In the genomic region with DNA sequence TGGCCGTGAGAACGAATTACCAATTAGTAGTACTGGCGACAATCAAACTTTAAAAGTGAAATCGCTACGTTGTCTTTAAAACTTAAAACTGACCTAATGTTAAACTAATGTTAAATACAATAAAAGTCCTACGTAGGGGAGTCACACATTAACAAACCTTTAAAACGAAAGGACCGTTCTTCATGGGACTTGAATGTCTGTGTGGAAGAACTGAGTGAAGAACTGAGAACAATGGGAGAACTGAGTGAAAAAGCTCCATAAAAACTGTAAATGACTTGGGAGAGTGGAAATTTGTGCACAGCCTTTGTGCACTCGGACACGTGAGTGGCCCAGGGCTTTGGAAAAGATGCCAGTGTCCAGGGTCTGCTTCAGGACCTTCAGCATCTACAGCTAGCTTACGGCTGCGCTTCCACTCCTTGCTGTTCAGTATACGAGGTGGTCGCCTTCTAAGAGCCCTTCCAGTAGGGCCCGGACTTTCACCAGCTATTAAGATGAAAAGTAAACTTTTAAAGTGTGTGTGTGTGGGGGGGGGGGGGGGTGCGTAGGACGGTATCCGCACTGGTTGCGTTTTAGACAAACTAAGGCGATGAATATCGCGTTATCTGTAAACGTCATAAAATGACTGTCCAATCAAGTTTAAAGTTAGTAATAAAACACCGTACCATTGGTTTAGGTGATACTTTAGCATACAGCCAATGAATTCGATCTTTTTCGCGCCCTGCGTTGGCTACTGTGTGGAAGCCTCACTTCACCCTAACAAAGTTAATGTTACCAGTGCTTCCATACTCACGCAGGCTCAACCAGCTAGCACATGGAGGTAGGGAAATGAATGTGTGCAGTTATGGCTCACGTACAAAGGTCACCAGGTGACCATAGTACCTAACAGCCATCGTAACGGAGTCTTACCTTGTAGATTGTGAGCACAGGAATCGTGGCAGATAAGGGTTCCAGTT, we compare ENCODE assay signal across 7 mouse cellular contexts. TPM values are rescaled to one million over a fixed set of nuclear protein-coding genes. Genes with fewer than 3 reads are reported as not detected.
DNase-seq lines count a peak whose midpoint lies in the region; ATAC-seq lines count a peak whose summit lies in the region.

No protein-coding gene starts in this region.

- DNase-seq in adrenal gland, adult 8-10 months, result peak; percentile 59
- DNase-seq in embryo, embryonic 11.5 days (ENCODE audit: low read depth, low spot score), result peak; percentile 78
- peak; percentile 43 to 55 for DNase-seq in gastrocnemius, postnatal 36 days
- DNase-seq in left cerebral cortex, postnatal 25 days (ENCODE audit: low spot score in 2 of 2), result peak; percentile 70 to 89
- DNase-seq in mesoderm, embryonic 11.5 days (ENCODE audit: low read depth, low spot score), result peak; percentile 90
- peak; percentile 53 to 68 for DNase-seq in right cerebral cortex, postnatal 36 days (ENCODE audit: low spot score in 2 of 2)

- intact Hi-C loops in gastrocnemius, postnatal 36 days (cut with DNase I), result loop anchor here (5.0 kb wide), 1 partner anchor 47 kb away; no protein-coding TSS in a partner anchor
- intact Hi-C loops in left cerebral cortex, postnatal 25 days (cut with DNase I), result loop anchor here (5.0 kb wide), 1 partner anchor 1903 kb away; the partner anchor contains the start of genes Hist1h2ac and Hist1h2bc

- H3K9ac ChIP-seq in intestine, embryonic 16.5 days (ENCODE audit: low read depth, low read length), result peak overlapping the region; percentile 80

- peak overlapping the region; percentile 57 for H3K4me3 ChIP-seq in intestine, embryonic 16.5 days (ENCODE audit: low read length)

- 3% methylated on average over 33 of the region's 33 CpGs for WGBS in intestine, embryonic 16.5 days

- H3K9me3 ChIP-seq in intestine, embryonic 16.5 days (ENCODE audit: control insufficient read depth, low read length), result no peaks in the 10 kb centered on the region

- H3K27ac ChIP-seq in intestine, embryonic 16.5 days (ENCODE audit: low read length), result peak overlapping the region; percentile 94

- no peaks in the 10 kb centered on the region for H3K27me3 ChIP-seq in intestine, embryonic 16.5 days (replicated peaks; ENCODE audit: control insufficient read depth, insufficient read depth, low read length)

- peak overlapping the region; percentile 84 for H3K4me2 ChIP-seq in intestine, embryonic 16.5 days (ENCODE audit: low read depth, low read length)

- peaks cover 7% of the 10 kb centered on the region for H3K4me1 ChIP-seq in intestine, embryonic 16.5 days (ENCODE audit: control insufficient read depth, insufficient read depth, low read length)

- peak; percentile 86 for ATAC-seq in intestine, embryonic 16.5 days

- H3K36me3 ChIP-seq in intestine, embryonic 16.5 days (ENCODE audit: control insufficient read depth, insufficient read depth, low read length), result no peaks in the 10 kb centered on the region

RNA-seq across cellular contexts. Expression of gene Hist1h1b, which starts 1.3 kb away (rescaled TPM):
- 10 to 100 TPM; 13.2 to 18.9 (median 15.8) TPM for total RNA-seq in adrenal gland, adult 8-10 months (2022)
- total RNA-seq in gastrocnemius, postnatal 36 days (2021), result 1 to 10 TPM; 4.7 to 6.6 TPM
- polyA plus RNA-seq in intestine, embryonic 16.5 days (2015; fragmentation: Nextera tagmentation; extraction: Ambion mirVana), result 10.0 and 14.9 TPM in 2 replicates
- 10 to 100 TPM in 1 of 2 experiments, 1 to 10 TPM in 1; 5.3 to 10.6 TPM for total RNA-seq in left cerebral cortex, postnatal 25 days (2021)

RNA-seq across cellular contexts. Expression of gene Hist1h3i, which starts 4.1 kb away (rescaled TPM):
- 10 to 100 TPM; 45.2 to 52.5 (median 48.0) TPM for total RNA-seq in adrenal gland, adult 8-10 months (2022)
- total RNA-seq in gastrocnemius, postnatal 36 days (2021), result 10 to 100 TPM; 11.9 to 24.7 TPM
- polyA plus RNA-seq in intestine, embryonic 16.5 days (2015; fragmentation: Nextera tagmentation; extraction: Ambion mirVana), result 53.6 and 66.8 TPM in 2 replicates
- total RNA-seq in left cerebral cortex, postnatal 25 days (2021), result 10 to 100 TPM; 61.5 to 78.2 TPM

RNA-seq across cellular contexts. Expression of gene Hist1h2an, which starts 7.9 kb away (rescaled TPM):
- total RNA-seq in adrenal gland, adult 8-10 months (2022), result 1 to 10 TPM in 2 of 4 experiments, not detected in 2; 2.7 to 7.2 TPM
- total RNA-seq in gastrocnemius, postnatal 36 days (2021), result 1 to 10 TPM; 1.0 to 2.0 TPM
- 3.8 and 4.1 TPM in 2 replicates for polyA plus RNA-seq in intestine, embryonic 16.5 days (2015; fragmentation: Nextera tagmentation; extraction: Ambion mirVana)
- total RNA-seq in left cerebral cortex, postnatal 25 days (2021), result 1 to 10 TPM in 1 of 2 experiments, not detected in 1; 1.1 TPM

RNA-seq across cellular contexts. Expression of gene Hist1h2bp, which starts 8.2 kb away (rescaled TPM):
- 10 to 100 TPM in 1 of 4 experiments, 1 to 10 TPM in 3; 6.0 to 15.5 (median 8.6) TPM for total RNA-seq in adrenal gland, adult 8-10 months (2022)
- total RNA-seq in gastrocnemius, postnatal 36 days (2021), result 1 to 10 TPM; 3.8 to 6.5 TPM
- 1.5 and 1.7 TPM in 2 replicates for polyA plus RNA-seq in intestine, embryonic 16.5 days (2015; fragmentation: Nextera tagmentation; extraction: Ambion mirVana)
- total RNA-seq in left cerebral cortex, postnatal 25 days (2021), result 10 to 100 TPM in 1 of 2 experiments, 1 to 10 TPM in 1; 5.8 to 12.1 TPM

RNA-seq across cellular contexts. Expression of gene Hist1h2bn, which starts 25.2 kb away (rescaled TPM):
- 10 to 100 TPM; 10.1 to 17.6 (median 15.3) TPM for total RNA-seq in adrenal gland, adult 8-10 months (2022)
- total RNA-seq in gastrocnemius, postnatal 36 days (2021), result 1 to 10 TPM; 6.9 to 9.3 TPM
- polyA plus RNA-seq in intestine, embryonic 16.5 days (2015; fragmentation: Nextera tagmentation; extraction: Ambion mirVana), result 1.9 and 2.5 TPM in 2 replicates
- 1 to 10 TPM; 3.9 to 8.2 TPM for total RNA-seq in left cerebral cortex, postnatal 25 days (2021)

Comparison
In these comparisons a context has a peak if more than half of its experiments do, and no peak if none do; other contexts are left out.
1. Peak in every context shown above with its lines: DNase-seq, ATAC-seq, H3K4me3 ChIP-seq and H3K27ac ChIP-seq.